Mouse (Mus musculus): ENCODE measurements around the gene Adat1. TPM values are rescaled to one million over a fixed set of nuclear protein-coding genes. Genes with fewer than 3 reads are reported as not detected.

Adat1 gene
- polyA plus RNA-seq, 1 experiment from 2014 or later, result 7.6 TPM

DNA sequence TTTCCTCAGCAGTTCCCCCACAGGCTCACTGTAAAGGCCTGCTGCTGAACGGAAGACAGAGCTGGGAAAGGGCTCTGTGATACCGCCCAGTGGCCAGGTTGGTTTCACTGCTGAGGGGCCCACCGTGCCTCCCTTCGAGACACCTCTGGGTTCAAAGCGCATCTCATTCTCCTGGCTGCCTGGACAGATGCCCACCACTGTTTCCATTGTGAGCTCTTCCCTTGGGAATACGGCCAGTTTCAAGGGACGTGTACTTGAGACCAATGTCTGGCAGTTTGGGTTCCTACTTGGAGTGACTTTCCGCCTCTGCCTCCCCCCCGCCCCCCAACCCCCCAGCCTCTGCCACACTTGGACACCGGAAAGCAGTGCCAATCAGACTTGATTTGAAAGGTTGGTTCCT is 29.0 kb downstream of the Adat1 start:
- ATAC-seq, result no peak
- Histone ChIP-seq H3K27me3 (replicated peaks; ENCODE audit: control insufficient read depth, insufficient read depth, low read length) (no peaks in the 10 kb centered on the region), H3K4me3 (ENCODE audit: low read length) (no peak overlapping the region), H3K4me1 (ENCODE audit: control insufficient read depth, insufficient read depth, low read length) (no peaks in the 10 kb centered on the region), H3K9me3 (ENCODE audit: control insufficient read depth, low read length) (no peaks in the 10 kb centered on the region), H3K9ac (ENCODE audit: low read depth, low read length) (no peak overlapping the region), H3K4me2 (ENCODE audit: low read depth, low read length) (no peak overlapping the region), H3K36me3 (ENCODE audit: control insufficient read depth, insufficient read depth, low read length) (0 out of 2 replicates have a peak, but pooled peaks cover 2% of the 10 kb centered on the region), H3K27ac (ENCODE audit: low read length) (no peak overlapping the region)
- WGBS, result 75% methylated on average over 10 of the region's 10 CpGs

DNA sequence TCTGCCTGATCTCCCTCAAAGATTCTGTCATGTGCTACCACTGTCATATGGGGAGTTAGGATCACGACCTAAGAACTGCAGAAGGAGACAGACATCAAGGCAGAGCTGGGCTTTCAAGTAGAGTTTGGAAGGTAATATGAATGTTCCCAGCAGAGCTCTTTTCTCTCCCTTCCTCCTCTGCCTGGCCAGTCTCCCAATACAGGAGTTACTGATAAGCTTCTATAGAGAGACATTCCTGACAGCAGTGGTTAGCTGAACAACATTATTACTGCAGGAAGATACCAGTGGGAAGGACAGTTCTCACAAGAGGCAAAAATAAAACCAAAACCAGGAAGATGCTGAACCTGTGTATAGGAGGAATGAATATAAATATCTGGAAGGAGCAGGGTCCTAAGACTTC is 29.5 kb downstream of the Adat1 start:
- H3K4me3 ChIP-seq (ENCODE audit: low read length), result no peak overlapping the region
- no peak overlapping the region for H3K4me2 ChIP-seq (ENCODE audit: low read depth, low read length)
- ATAC-seq, result no peak
- no peaks in the 10 kb centered on the region for H3K4me1 ChIP-seq (ENCODE audit: control insufficient read depth, insufficient read depth, low read length)
- 0 out of 2 replicates have a peak, but pooled peaks cover 2% of the 10 kb centered on the region for H3K36me3 ChIP-seq (ENCODE audit: control insufficient read depth, insufficient read depth, low read length)
- no peaks in the 10 kb centered on the region for H3K9me3 ChIP-seq (ENCODE audit: control insufficient read depth, low read length)
- H3K27ac ChIP-seq (ENCODE audit: low read length), result no peak overlapping the region
- 69% methylated on average over 1 of the region's 1 CpGs for WGBS
- no peak overlapping the region for H3K9ac ChIP-seq (ENCODE audit: low read depth, low read length)
- H3K27me3 ChIP-seq (replicated peaks; ENCODE audit: control insufficient read depth, insufficient read depth, low read length), result no peaks in the 10 kb centered on the region

DNA sequence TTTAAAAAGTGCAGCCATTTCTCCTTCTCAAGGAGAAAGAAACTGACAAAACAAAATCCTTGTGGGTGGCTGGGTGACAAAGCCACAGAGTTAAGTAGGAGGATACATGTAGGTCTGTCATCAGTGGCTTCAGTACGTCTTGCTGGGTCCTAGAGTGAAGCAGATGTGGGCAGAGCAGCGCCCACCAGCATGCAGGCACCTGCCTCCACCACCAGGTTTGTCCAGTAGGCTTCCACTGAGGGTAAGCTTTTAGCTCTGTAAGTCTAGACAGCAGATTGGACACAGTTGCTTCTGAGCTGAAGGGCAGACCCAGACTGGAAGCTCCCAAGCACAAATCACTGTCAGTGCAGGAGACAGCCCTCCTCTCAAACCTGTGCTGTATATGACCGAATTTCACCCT is 30.8 kb downstream of the Adat1 start:
- no peak overlapping the region for H3K9ac ChIP-seq (ENCODE audit: low read depth, low read length)
- H3K9me3 ChIP-seq (ENCODE audit: control insufficient read depth, low read length), result no peaks in the 10 kb centered on the region
- no peak overlapping the region for H3K4me2 ChIP-seq (ENCODE audit: low read depth, low read length)
- no peak for ATAC-seq
- H3K36me3 ChIP-seq (ENCODE audit: control insufficient read depth, insufficient read depth, low read length), result peaks cover 9% of the 10 kb centered on the region; the same call in 1 of the 2 replicates
- H3K4me1 ChIP-seq (ENCODE audit: control insufficient read depth, insufficient read depth, low read length), result no peaks in the 10 kb centered on the region
- no peak overlapping the region for H3K4me3 ChIP-seq (ENCODE audit: low read length)
- no peaks in the 10 kb centered on the region for H3K27me3 ChIP-seq (replicated peaks; ENCODE audit: control insufficient read depth, insufficient read depth, low read length)
- WGBS, result 60% methylated on average over 3 of the region's 3 CpGs
- H3K27ac ChIP-seq (ENCODE audit: low read length), result no peak overlapping the region

DNA sequence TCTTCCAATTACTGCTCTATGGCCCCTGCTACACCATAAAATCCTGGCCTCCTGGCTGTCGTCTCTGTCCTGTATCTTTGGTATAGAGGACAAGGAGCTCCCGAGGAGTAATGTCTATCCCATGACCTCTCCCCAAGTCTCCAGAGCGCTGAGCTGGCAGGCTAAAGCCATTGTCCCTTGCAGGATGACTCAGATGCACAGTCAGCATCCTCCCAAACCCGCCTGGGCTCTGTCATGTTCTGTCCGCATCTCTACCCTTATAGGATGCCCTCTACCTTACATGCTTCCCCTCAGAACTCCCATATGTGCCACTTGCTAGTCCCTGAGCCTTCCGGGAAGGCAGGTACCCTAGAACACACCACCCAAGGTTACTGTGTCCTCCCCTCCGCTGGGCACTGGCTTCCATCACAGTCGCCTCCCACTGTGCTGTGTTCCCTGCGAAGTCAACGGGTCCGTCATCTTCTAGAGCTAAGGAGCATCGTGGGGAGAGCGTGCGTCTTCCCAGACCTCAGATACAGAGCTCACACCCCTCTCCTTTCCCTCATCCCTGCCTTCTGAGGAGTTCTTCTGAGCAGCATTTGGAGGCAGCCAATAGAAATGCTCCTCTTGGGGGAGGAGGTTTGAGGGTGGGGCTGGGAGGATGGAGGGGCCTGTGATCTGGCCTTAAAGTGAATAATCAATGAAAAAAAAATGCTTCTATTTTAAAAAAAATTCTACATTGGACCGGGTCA is 31.3 kb downstream of the Adat1 start:
- Histone ChIP-seq H3K4me2 (ENCODE audit: low read depth, low read length) (no peak overlapping the region), H3K9ac (ENCODE audit: low read depth, low read length) (no peak overlapping the region), H3K27me3 (replicated peaks; ENCODE audit: control insufficient read depth, insufficient read depth, low read length) (no peaks in the 10 kb centered on the region), H3K36me3 (ENCODE audit: control insufficient read depth, insufficient read depth, low read length) (peaks cover 9% of the 10 kb centered on the region; the same call in 1 of the 2 replicates), H3K27ac (ENCODE audit: low read length) (no peak overlapping the region), H3K4me3 (ENCODE audit: low read length) (no peak overlapping the region), H3K4me1 (ENCODE audit: control insufficient read depth, insufficient read depth, low read length) (no peaks in the 10 kb centered on the region), H3K9me3 (ENCODE audit: control insufficient read depth, low read length) (no peaks in the 10 kb centered on the region)
- 70% methylated on average over 15 of the region's 15 CpGs for WGBS
- peak; percentile 23; the same call in 1 of the 2 replicates for ATAC-seq

DNA sequence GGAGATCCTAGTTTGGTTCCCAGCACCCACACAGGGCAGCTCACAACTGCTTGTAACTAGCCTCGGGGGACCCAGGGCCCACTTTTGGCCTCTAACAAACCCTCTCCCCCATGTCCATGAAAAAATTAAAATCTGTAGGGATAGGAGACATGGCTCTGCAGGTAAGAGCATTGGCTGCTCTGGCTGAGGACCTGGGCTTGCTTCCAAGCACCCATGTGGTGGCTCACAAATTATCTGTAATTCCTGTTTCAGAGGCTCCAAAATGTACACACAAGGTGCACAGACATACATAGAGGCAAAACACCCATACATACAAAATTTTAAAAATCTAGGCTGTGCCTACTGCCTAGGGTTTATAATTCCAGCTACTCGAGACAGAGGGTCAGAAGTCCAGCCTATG is 34.9 kb downstream of the Adat1 start:
- no peaks in the 10 kb centered on the region for H3K4me1 ChIP-seq (ENCODE audit: control insufficient read depth, insufficient read depth, low read length)
- no peak for ATAC-seq
- no peak overlapping the region for H3K4me3 ChIP-seq (ENCODE audit: low read length)
- no peaks in the 10 kb centered on the region for H3K9me3 ChIP-seq (ENCODE audit: control insufficient read depth, low read length)
- H3K27me3 ChIP-seq (replicated peaks; ENCODE audit: control insufficient read depth, insufficient read depth, low read length), result no peaks in the 10 kb centered on the region
- no peak overlapping the region for H3K9ac ChIP-seq (ENCODE audit: low read depth, low read length)
- H3K36me3 ChIP-seq (ENCODE audit: control insufficient read depth, insufficient read depth, low read length), result peaks cover 17% of the 10 kb centered on the region; the same call in 1 of the 2 replicates
- no peak overlapping the region for H3K27ac ChIP-seq (ENCODE audit: low read length)
- H3K4me2 ChIP-seq (ENCODE audit: low read depth, low read length), result no peak overlapping the region
- WGBS, result 93% methylated on average over 2 of the region's 2 CpGs

DNA sequence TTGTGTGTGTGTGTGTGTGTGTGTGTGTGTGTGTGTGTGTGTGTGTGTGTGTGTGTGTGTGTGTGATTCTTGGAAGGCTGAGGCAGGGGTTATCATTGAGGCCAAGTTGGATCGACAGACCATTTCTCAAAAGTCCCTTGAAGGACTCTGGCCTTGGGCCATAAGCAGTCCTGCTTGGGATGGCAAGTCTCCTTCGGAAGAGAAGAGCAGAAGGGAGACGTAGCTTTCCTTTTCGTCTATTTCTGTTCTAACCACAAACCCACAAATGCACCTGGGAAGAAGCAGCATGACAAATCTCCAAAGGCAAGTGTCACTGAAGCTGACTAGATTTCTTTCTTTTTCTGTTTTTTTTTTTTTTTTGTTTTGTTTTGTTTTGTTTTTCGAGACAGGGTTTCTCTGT is 36.2 kb downstream of the Adat1 start:
- ATAC-seq, result no peak
- no peak overlapping the region for H3K9ac ChIP-seq (ENCODE audit: low read depth, low read length)
- H3K27me3 ChIP-seq (replicated peaks; ENCODE audit: control insufficient read depth, insufficient read depth, low read length), result no peaks in the 10 kb centered on the region
- no peak overlapping the region for H3K27ac ChIP-seq (ENCODE audit: low read length)
- no peaks in the 10 kb centered on the region for H3K9me3 ChIP-seq (ENCODE audit: control insufficient read depth, low read length)
- peaks cover 17% of the 10 kb centered on the region; the same call in 1 of the 2 replicates for H3K36me3 ChIP-seq (ENCODE audit: control insufficient read depth, insufficient read depth, low read length)
- no peak overlapping the region for H3K4me3 ChIP-seq (ENCODE audit: low read length)
- no peaks in the 10 kb centered on the region for H3K4me1 ChIP-seq (ENCODE audit: control insufficient read depth, insufficient read depth, low read length)
- H3K4me2 ChIP-seq (ENCODE audit: low read depth, low read length), result no peak overlapping the region
- 94% methylated on average over 5 of the region's 5 CpGs for WGBS

DNA sequence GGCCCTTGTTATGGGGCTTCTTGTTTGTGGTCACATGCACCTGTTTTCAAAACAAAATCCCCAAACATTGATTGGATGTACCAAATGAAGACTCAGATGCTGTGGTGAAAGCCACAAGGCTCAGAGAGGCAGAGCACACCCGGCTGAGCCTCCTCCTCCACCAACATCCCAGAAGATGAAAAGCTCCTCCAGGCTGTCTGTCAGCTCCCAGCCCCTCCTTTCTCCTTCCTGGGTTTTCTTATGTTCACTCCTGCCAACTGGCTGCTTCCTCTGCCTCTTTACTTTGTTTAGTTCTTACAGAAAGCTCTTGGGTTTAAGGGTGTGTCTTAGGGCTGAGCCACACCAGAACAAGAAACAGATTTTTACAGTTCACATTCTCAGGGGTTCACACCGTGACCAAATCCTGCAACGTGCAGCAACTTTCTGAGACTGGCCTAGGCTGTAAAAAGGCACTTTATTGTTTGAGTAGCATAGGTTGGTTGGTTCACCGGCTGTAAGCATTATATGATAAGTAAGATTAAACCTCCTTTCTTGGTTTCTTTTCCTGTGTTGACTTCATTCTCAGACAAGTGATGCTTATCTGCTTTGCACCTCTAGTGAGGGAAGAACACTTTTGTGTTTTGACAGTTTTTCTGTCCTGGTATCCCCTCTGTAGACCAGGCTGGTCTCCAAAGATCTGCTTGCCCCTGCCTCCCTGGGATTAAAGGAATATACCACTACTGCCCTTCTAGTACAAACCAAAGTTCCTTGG is 37.1 kb downstream of the Adat1 start:
- ATAC-seq, result no peak
- Histone ChIP-seq H3K4me2 (ENCODE audit: low read depth, low read length) (no peak overlapping the region), H3K36me3 (ENCODE audit: control insufficient read depth, insufficient read depth, low read length) (peaks cover 17% of the 10 kb centered on the region; the same call in 1 of the 2 replicates), H3K9ac (ENCODE audit: low read depth, low read length) (no peak overlapping the region), H3K4me1 (ENCODE audit: control insufficient read depth, insufficient read depth, low read length) (no peaks in the 10 kb centered on the region), H3K4me3 (ENCODE audit: low read length) (no peak overlapping the region), H3K27ac (ENCODE audit: low read length) (no peak overlapping the region), H3K27me3 (replicated peaks; ENCODE audit: control insufficient read depth, insufficient read depth, low read length) (no peaks in the 10 kb centered on the region), H3K9me3 (ENCODE audit: control insufficient read depth, low read length) (no peaks in the 10 kb centered on the region)
- 69% methylated on average over 4 of the region's 4 CpGs for WGBS

DNA sequence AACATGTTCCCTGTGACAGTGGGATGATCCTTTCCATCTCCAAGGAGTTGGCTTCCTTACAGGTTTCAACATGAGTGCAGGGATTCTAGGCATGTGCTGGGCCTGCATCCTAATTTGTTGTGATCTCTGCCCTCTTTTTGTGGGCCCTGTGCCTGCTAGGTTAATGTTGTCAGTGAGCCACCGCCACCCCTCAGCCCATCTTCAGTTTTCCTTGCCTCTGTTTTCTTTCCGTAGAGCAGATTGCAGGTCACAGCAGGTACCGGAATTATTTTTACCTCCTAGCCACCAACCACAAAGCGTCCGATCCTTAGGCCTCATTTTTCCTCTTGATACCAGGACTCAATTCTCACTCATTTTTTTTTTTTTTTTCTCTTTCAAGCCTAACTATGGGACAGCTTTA is 40.2 kb downstream of the Adat1 start:
- 93% methylated on average over 5 of the region's 5 CpGs for WGBS
- H3K4me3 ChIP-seq (ENCODE audit: low read length), result no peak overlapping the region
- H3K27ac ChIP-seq (ENCODE audit: low read length), result no peak overlapping the region
- H3K9ac ChIP-seq (ENCODE audit: low read depth, low read length), result no peak overlapping the region
- no peak overlapping the region for H3K4me2 ChIP-seq (ENCODE audit: low read depth, low read length)
- peaks cover 17% of the 10 kb centered on the region for H3K36me3 ChIP-seq (ENCODE audit: control insufficient read depth, insufficient read depth, low read length)
- H3K9me3 ChIP-seq (ENCODE audit: control insufficient read depth, low read length), result no peaks in the 10 kb centered on the region
- no peaks in the 10 kb centered on the region for H3K4me1 ChIP-seq (ENCODE audit: control insufficient read depth, insufficient read depth, low read length)
- no peak for ATAC-seq
- H3K27me3 ChIP-seq (replicated peaks; ENCODE audit: control insufficient read depth, insufficient read depth, low read length), result no peaks in the 10 kb centered on the region

DNA sequence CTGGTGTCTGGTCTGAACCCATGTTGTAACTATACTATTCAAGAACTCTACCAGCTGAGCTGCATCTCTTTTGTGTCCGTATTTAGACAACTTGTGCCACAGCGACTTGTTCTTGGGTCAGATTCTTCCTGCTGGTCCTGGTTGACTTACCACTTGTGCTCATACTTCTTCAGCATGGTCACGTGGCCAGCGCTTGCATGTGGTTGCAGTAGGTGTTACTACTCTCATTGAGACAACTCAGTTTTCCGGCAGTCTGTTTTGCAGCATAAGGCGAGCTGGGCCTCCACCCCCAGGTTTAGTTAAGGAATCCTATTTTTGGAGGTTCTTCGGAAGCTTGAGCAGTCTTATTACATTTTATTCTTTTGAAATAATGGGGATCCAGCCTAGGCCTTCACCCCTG is 40.8 kb downstream of the Adat1 start:
- H3K4me2 ChIP-seq (ENCODE audit: low read depth, low read length), result no peak overlapping the region
- no peak for ATAC-seq
- peaks cover 12% of the 10 kb centered on the region for H3K36me3 ChIP-seq (ENCODE audit: control insufficient read depth, insufficient read depth, low read length)
- 96% methylated on average over 7 of the region's 7 CpGs for WGBS
- H3K9me3 ChIP-seq (ENCODE audit: control insufficient read depth, low read length), result no peaks in the 10 kb centered on the region
- H3K4me3 ChIP-seq (ENCODE audit: low read length), result no peak overlapping the region
- H3K4me1 ChIP-seq (ENCODE audit: control insufficient read depth, insufficient read depth, low read length), result no peaks in the 10 kb centered on the region
- no peak overlapping the region for H3K9ac ChIP-seq (ENCODE audit: low read depth, low read length)
- no peaks in the 10 kb centered on the region for H3K27me3 ChIP-seq (replicated peaks; ENCODE audit: control insufficient read depth, insufficient read depth, low read length)
- H3K27ac ChIP-seq (ENCODE audit: low read length), result no peak overlapping the region

All from intestine, embryonic 16.5 days (tissue).